Mouse (Mus musculus): ENCODE data around the gene Lrch3. TPM values are rescaled to one million over a fixed set of nuclear protein-coding genes. Genes with fewer than 3 reads are reported as not detected.
A peak's percentile ranks its signal among the peaks of the same experiment; 100 is the strongest.
"Not testable (repeated sequence)": the region's sequence is repeated elsewhere in the genome, so short reads cannot be mapped to it uniquely, and the experiment has no call there.

The Lrch3 gene
- polyA plus RNA-seq, 1 experiment from 2014 or later, result 21.6 TPM

GRCm38 (mm10) chr16:33058656-33059055 is 144.8 kb downstream of the Lrch3 start:
- H3K4me3 ChIP-seq, result 0 out of 2 replicates have a peak overlapping the region, but pooled peaks have one; percentile 77

GRCm38 (mm10) chr16:33059471-33059870 is 145.6 kb downstream of the Lrch3 start:
- Histone ChIP-seq H3K27ac (no peak overlapping the region), H3K9ac (no peak overlapping the region), H3K27me3 (no peaks in the 10 kb centered on the region), H3K4me1 (peaks cover 36% of the 10 kb centered on the region), H3K36me3 (peaks cover 33% of the 10 kb centered on the region), H3K4me3 (no peak overlapping the region), H3K9me3 (no peaks in the 10 kb centered on the region), H3K4me2 (no peak overlapping the region)
- WGBS, result 59% methylated on average over 1 of the region's 1 CpGs
- ATAC-seq (ENCODE audit: borderline replicate concordance, extremely low read depth, low FRiP score, low TSS enrichment), result no peak

More at GRCm38 (mm10) chr16:33058656-33059055, 144.8 kb downstream of the Lrch3 start:
- H3K4me1 ChIP-seq, result peaks cover 34% of the 10 kb centered on the region
- H3K27ac ChIP-seq; H3K9ac ChIP-seq; H3K9me3 ChIP-seq; ATAC-seq (ENCODE audit: borderline replicate concordance, extremely low read depth, low FRiP score, low TSS enrichment); H3K4me2 ChIP-seq; H3K27me3 ChIP-seq: not testable (repeated sequence)
- H3K36me3 ChIP-seq, result peaks cover 33% of the 10 kb centered on the region
- WGBS, result 81% methylated on average over 9 of the region's 9 CpGs

- Histone ChIP-seq H3K27me3 (no peaks in the 10 kb centered on the region), H3K9me3 (no peaks in the 10 kb centered on the region), H3K36me3 (peaks cover 33% of the 10 kb centered on the region), H3K4me2 (no peak overlapping the region), H3K9ac (no peak overlapping the region), H3K4me1 (peaks cover 32% of the 10 kb centered on the region), H3K4me3 (no peak overlapping the region), H3K27ac (no peak overlapping the region)
- WGBS, result 80% methylated on average over 2 of the region's 2 CpGs
- ATAC-seq (ENCODE audit: borderline replicate concordance, extremely low read depth, low FRiP score, low TSS enrichment), result no peak
Measured at GRCm38 (mm10) chr16:33060926-33061325, 147.0 kb downstream of the Lrch3 start.

GRCm38 (mm10) chr16:33061400-33061799 is 147.5 kb downstream of the Lrch3 start:
- Histone ChIP-seq H3K27me3 (no peaks in the 10 kb centered on the region), H3K27ac (peak overlapping the region; percentile 82; the same call in 1 of the 2 replicates), H3K9me3 (no peaks in the 10 kb centered on the region), H3K9ac (no peak overlapping the region), H3K4me2 (peak overlapping the region; percentile 85), H3K36me3 (peaks cover 33% of the 10 kb centered on the region), H3K4me1 (peaks cover 32% of the 10 kb centered on the region), H3K4me3 (peak overlapping the region; percentile 67; the same call in 1 of the 2 replicates)
- ATAC-seq (ENCODE audit: borderline replicate concordance, extremely low read depth, low FRiP score, low TSS enrichment), result no peak
- 44% methylated on average over 11 of the region's 11 CpGs for WGBS

- H3K9ac ChIP-seq, result peak within 1 kb of the TSS; percentile 55
- H3K4me3 ChIP-seq, result peak within 1 kb of the TSS; percentile 67
- no peaks in the 10 kb centered on the region for H3K9me3 ChIP-seq
- H3K36me3 ChIP-seq, result peaks cover 33% of the 10 kb centered on the region
- peaks cover 32% of the 10 kb centered on the region for H3K4me1 ChIP-seq
- under 1% methylated on average over 61 of the region's 64 CpGs for WGBS
- H3K27me3 ChIP-seq, result no peaks in the 10 kb centered on the region
- H3K27ac ChIP-seq, result peak within 1 kb of the TSS; percentile 82
- ATAC-seq (ENCODE audit: borderline replicate concordance, extremely low read depth, low FRiP score, low TSS enrichment), result peak; percentile 98
- H3K4me2 ChIP-seq, result peak within 1 kb of the TSS; percentile 85
Measured at GRCm38 (mm10) chr16:33062024-33062681, 148.3 kb downstream of the Lrch3 start, which contains the start of gene Lmln. Gene Lmln (plus strand): TSS chr16:33062521.

GRCm38 (mm10) chr16:33062682-33063131 is 148.8 kb downstream of the Lrch3 start:
- Histone ChIP-seq H3K4me3 (peak overlapping the region; percentile 67), H3K27me3 (no peaks in the 10 kb centered on the region), H3K9me3 (no peaks in the 10 kb centered on the region), H3K27ac (peak overlapping the region; percentile 82), H3K4me1 (peaks cover 32% of the 10 kb centered on the region), H3K9ac (peak overlapping the region; percentile 55), H3K36me3 (peaks cover 33% of the 10 kb centered on the region), H3K4me2 (peak overlapping the region; percentile 85)
- ATAC-seq (ENCODE audit: borderline replicate concordance, extremely low read depth, low FRiP score, low TSS enrichment), result peak; percentile 73; the same call in 1 of the 2 replicates
- WGBS, result under 1% methylated on average over 34 of the region's 35 CpGs

GRCm38 (mm10) chr16:33063267-33063666 is 149.4 kb downstream of the Lrch3 start:
- Histone ChIP-seq H3K9ac (peak overlapping the region; percentile 55; the same call in 1 of the 2 replicates), H3K27ac (peak overlapping the region; percentile 82), H3K9me3 (no peaks in the 10 kb centered on the region), H3K4me3 (peak overlapping the region; percentile 67), H3K4me2 (peak overlapping the region; percentile 85), H3K36me3 (peaks cover 28% of the 10 kb centered on the region), H3K4me1 (peaks cover 27% of the 10 kb centered on the region), H3K27me3 (no peaks in the 10 kb centered on the region)
- ATAC-seq (ENCODE audit: borderline replicate concordance, extremely low read depth, low FRiP score, low TSS enrichment), result no peak
- WGBS, result 13% methylated on average over 7 of the region's 7 CpGs

GRCm38 (mm10) chr16:33064636-33065035 is 150.7 kb downstream of the Lrch3 start:
- Histone ChIP-seq H3K4me1 (peaks cover 15% of the 10 kb centered on the region), H3K27me3 (no peaks in the 10 kb centered on the region), H3K9me3 (no peaks in the 10 kb centered on the region), H3K36me3 (peaks cover 14% of the 10 kb centered on the region), H3K4me2 (no peak overlapping the region), H3K4me3 (no peak overlapping the region), H3K9ac (no peak overlapping the region), H3K27ac (no peak overlapping the region)
- WGBS, result 78% methylated on average over 9 of the region's 9 CpGs
- no peak for ATAC-seq (ENCODE audit: borderline replicate concordance, extremely low read depth, low FRiP score, low TSS enrichment)

Other genes with a start within 250 kb of the Lrch3 start
- 0.89 and 1.7 TPM in 2 replicates for gene Muc4, start 178.2 kb upstream of the Lrch3 start, polyA plus RNA-seq (2015; fragmentation: Nextera tagmentation; extraction: Ambion mirVana)
- gene Muc20, start 116.7 kb upstream of the Lrch3 start, polyA plus RNA-seq (2015; fragmentation: Nextera tagmentation; extraction: Ambion mirVana), result 0.04 and 0.09 TPM in 2 replicates
- gene Smbd1, start 103.6 kb upstream of the Lrch3 start, polyA plus RNA-seq (2015; fragmentation: Nextera tagmentation; extraction: Ambion mirVana), result not detected in 2 replicates
- 92.4 and 101 TPM in 2 replicates for gene Fyttd1, start 36.6 kb upstream of the Lrch3 start, polyA plus RNA-seq (2015; fragmentation: Nextera tagmentation; extraction: Ambion mirVana)
- gene Rubcn, start 36.3 kb upstream of the Lrch3 start, polyA plus RNA-seq (2015; fragmentation: Nextera tagmentation; extraction: Ambion mirVana), result 18.2 and 18.8 TPM in 2 replicates
- gene Iqcg, start 142.1 kb downstream of the Lrch3 start, polyA plus RNA-seq (2015; fragmentation: Nextera tagmentation; extraction: Ambion mirVana), result 4.1 and 4.3 TPM in 2 replicates
- 891 and 974 TPM in 2 replicates for gene Rpl35a, start 142.4 kb downstream of the Lrch3 start, polyA plus RNA-seq (2015; fragmentation: Nextera tagmentation; extraction: Ambion mirVana)
- gene Lmln, start 148.4 kb downstream of the Lrch3 start, polyA plus RNA-seq (2015; fragmentation: Nextera tagmentation; extraction: Ambion mirVana), result 1.7 and 4.2 TPM in 2 replicates